Mouse (Mus musculus) kidney, embryonic 14.5 days (tissue): ENCODE measurements at regions not wholly inside any gene's neighbourhood (a gene's known extent, or its start where the extent isn't known, plus 50 kb on each side); places are given as distances from the start of the nearest gene placed in this dataset.

Experiments
- ATAC-seq: fragments of 200-750 bp; cut with Nextera tagmentation; 2 replicates; pipeline ENCODE4 v1.8.0; 2017; ENCODE audit warnings: moderate number of reproducible peaks, mild to moderate bottlenecking, moderate TSS enrichment, moderate library complexity; ENCODE audit not compliant: low FRiP score, low TSS enrichment
- H3K27ac ChIP-seq: fragments of 300-500 bp; sonication (generic); 2 replicates; pipeline ENCODE4 v1.5.1; 2014; ENCODE audit warnings: low read depth, mild to moderate bottlenecking, low read length, moderate library complexity, mixed read lengths
- H3K27me3 ChIP-seq: fragments of 300-500 bp; sonication (generic); 2 replicates; pipeline ENCODE4 v1.6.1; 2014; ENCODE audit warnings: mild to moderate bottlenecking, low read length; ENCODE audit not compliant: control insufficient read depth, insufficient read depth
- H3K36me3 ChIP-seq: fragments of 300-500 bp; sonication (generic); 2 replicates; pipeline ENCODE4 v1.6.1; 2014; ENCODE audit warnings: low read length, mixed read lengths; ENCODE audit not compliant: control insufficient read depth, insufficient read depth
- H3K4me1 ChIP-seq: fragments of 300-500 bp; sonication (generic); 2 replicates; pipeline ENCODE4 v1.6.1; 2014; ENCODE audit warnings: low read length, mixed read lengths; ENCODE audit not compliant: control insufficient read depth, insufficient read depth
- H3K4me2 ChIP-seq: fragments of 300-500 bp; sonication (generic); replicated peaks from 2 replicates; pipeline ENCODE4 v1.6.1; 2014; ENCODE audit warnings: low read depth, mild to moderate bottlenecking, low read length
- H3K4me3 ChIP-seq: fragments of 300-500 bp; sonication (generic); 2 replicates; pipeline ENCODE4 v1.5.1; 2014; ENCODE audit warnings: mild to moderate bottlenecking, low read length
- H3K9ac ChIP-seq: fragments of 300-500 bp; sonication (generic); 2 replicates; pipeline ENCODE4 v1.6.1; 2014; ENCODE audit warnings: low read depth, mild to moderate bottlenecking, low read length, moderate library complexity
- H3K9me3 ChIP-seq: fragments of 300-500 bp; sonication (generic); 2 replicates; pipeline ENCODE4 v1.6.1; 2016; ENCODE audit warnings: low read length; ENCODE audit not compliant: control insufficient read depth
- WGBS: fragments of 180-500 bp; shearing (Covaris S2); extraction: QIAGEN DNeasy Blood & Tissue Kit; methylation state at CpG from one replicate; pipeline ENCODE4 v1.1.7; 2014; 5-methylcytosine and 5-hydroxymethylcytosine counted together

DNA sequence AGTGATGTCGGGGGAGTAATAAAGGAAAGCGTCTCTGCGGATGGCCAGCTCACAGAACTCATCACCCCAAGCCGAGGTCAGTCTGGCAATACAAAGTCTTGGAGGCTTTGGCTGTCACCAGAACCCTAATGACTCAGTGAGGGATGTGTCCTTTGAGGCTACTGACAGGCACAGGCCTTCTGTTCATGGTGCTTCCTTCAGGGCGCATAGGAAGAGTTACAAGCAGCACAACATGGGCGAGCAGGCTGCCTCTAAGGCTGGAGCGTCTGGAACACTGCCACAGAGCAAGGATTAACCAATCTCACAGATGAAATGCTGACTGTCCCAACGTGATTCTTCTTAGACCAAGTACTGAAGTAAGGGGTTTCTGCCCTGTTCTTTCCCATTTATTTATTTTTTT lies 55.4 kb upstream of the Kdm7a start:
- Histone ChIP-seq H3K27ac (no peak overlapping the region), H3K9ac (no peak overlapping the region), H3K4me2 (no peak overlapping the region), H3K4me3 (no peak overlapping the region), H3K9me3 (no peaks in the 10 kb centered on the region), H3K36me3 (no peaks in the 10 kb centered on the region), H3K4me1 (0 out of 2 replicates have a peak, but pooled peaks cover 8% of the 10 kb centered on the region), H3K27me3 (no peaks in the 10 kb centered on the region)
- no peak for ATAC-seq
- WGBS = 42% methylated on average over 8 of the region's 8 CpGs

DNA sequence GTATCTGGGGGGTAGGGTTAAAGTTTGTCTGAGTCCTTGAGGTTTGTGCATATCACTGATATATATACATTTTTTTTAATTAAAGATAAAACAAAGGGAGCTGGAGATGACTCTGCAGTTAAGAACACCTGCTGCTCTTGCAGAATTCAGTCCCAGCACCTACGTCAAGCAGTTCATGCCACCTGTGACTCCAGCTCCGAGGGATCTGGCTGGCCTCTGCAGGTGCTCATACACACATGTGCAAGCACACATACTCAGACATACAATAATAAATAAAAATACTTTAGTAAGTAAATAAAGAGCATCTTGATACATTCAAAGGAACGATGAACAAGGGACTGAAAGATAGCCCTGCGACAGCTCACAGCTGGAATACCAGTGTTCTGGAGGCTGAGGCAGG lies 53.9 kb upstream of the Kdm7a start:
- 93% methylated on average over 4 of the region's 4 CpGs for WGBS
- no peak for ATAC-seq

DNA sequence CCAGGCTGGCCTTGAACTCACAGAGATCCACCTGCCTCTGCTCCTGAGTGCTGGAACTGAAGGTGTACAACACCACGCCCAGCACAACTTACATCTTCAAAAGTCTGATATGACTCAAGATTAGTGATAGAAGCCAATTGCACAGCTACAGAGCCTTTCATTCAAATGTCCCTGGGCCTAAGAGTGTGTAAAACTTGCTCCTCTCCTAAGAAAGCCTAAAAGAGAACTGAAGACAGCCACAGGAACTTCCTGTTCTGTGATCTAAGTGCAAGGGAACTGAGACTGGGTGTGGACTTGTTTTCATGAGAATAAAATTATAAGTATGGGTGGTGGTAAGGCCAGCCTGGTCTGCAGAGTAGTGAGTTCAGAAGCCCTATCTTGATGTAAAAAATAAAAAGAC lies 52.5 kb upstream of the Kdm7a start:
- 83% methylated on average over 1 of the region's 1 CpGs for WGBS
- Histone ChIP-seq H3K27ac (no peak overlapping the region), H3K4me3 (no peak overlapping the region), H3K4me2 (no peak overlapping the region), H3K4me1 (peaks cover 10% of the 10 kb centered on the region; the same call in 1 of the 2 replicates), H3K9me3 (no peaks in the 10 kb centered on the region), H3K27me3 (peaks cover 7% of the 10 kb centered on the region), H3K9ac (no peak overlapping the region), H3K36me3 (no peaks in the 10 kb centered on the region)
- no peak for ATAC-seq

More for the DNA sequence above, 53.9 kb upstream of the Kdm7a start:
- H3K4me3 ChIP-seq = no peak overlapping the region
- no peak overlapping the region for H3K9ac ChIP-seq
- no peaks in the 10 kb centered on the region for H3K9me3 ChIP-seq
- peaks cover 14% of the 10 kb centered on the region; the same call in 1 of the 2 replicates for H3K4me1 ChIP-seq
- no peak overlapping the region for H3K4me2 ChIP-seq
- H3K27ac ChIP-seq = no peak overlapping the region
- H3K27me3 ChIP-seq = peaks cover 7% of the 10 kb centered on the region
- H3K36me3 ChIP-seq = no peaks in the 10 kb centered on the region

DNA sequence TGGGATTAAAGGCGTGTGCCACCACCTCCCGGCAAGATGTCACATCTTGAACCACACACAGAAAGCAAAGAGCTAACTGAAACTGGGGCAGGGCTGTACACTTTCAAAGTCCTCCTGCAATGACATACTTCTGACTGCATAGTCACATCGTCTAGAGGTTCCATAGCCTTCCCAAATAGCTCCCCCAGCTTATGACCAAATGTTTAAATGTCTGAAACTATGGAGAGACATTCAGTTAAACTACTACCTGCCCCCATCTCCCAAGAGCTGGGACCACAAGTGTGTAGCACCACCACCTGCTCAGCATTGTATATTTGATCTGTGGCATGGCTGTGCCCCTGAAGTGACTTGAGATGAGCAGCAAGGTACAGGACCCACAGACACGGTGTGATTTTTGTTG lies 52.1 kb upstream of the Kdm7a start:
- H3K4me3 ChIP-seq = no peak overlapping the region
- no peak overlapping the region for H3K9ac ChIP-seq
- WGBS = 80% methylated on average over 4 of the region's 4 CpGs
- peaks cover 7% of the 10 kb centered on the region for H3K27me3 ChIP-seq
- H3K4me2 ChIP-seq = no peak overlapping the region
- H3K27ac ChIP-seq = no peak overlapping the region
- H3K4me1 ChIP-seq = peaks cover 10% of the 10 kb centered on the region; the same call in 1 of the 2 replicates
- H3K36me3 ChIP-seq = no peaks in the 10 kb centered on the region
- no peaks in the 10 kb centered on the region for H3K9me3 ChIP-seq
- ATAC-seq = no peak

DNA sequence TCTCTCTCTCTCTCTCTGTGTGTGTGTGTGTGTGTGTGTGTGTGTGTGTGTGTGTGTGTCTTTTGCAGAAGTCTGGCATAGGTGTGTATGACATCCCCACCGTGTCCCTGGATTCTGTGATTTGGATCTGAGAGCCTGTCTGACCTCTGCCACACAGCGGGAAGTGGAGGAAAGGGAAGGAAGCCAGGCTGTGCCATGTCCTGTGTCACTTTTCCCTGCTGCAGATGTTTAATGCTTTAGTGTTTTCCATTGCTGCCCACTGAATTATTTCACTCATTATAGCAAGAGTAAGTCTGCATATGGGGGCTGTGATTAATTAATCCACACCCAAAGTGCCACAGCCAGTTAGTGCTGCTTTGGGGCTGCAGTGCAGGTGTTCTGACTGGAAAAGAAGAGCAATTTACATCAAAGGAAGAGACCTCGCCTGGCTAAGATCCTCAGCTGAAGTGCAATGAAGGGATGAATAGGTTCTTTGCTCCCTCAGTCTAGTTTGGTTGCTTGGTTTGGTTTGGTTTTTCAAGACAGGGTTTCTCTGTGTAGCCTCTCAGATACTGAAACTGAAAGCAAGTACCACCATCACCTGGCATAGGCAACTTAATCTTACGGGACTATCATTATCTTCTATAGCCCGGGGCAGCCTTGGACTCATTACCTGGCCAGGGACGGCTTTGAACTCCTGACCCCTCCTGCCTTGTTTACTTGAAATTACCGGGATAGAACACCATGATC lies 51.2 kb upstream of the Kdm7a start:
- H3K9me3 ChIP-seq = no peaks in the 10 kb centered on the region
- H3K27ac ChIP-seq = no peak overlapping the region

DNA sequence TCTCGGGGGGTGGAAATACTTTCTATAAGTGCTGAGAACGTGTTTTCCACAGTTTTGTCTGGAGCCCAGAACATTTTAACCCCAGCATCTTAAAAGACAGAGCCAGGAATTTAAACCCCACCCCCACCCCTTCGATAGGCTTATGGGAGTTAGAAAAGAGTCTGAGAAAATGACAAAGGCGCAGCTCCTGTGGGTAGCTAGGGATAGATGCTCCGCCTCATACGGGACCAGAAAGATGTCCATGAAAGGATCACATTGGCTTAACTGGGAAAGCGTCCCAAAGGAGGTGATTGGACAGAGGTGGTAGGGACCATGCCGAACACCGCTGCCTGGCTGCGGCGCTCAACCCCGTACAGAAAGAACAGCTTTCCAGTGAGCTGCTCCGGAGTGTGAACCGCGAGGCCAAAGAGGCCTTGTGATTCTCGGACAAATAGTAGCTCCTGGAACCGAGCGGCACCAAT lies 50.6 kb upstream of the Kdm7a start:
- Histone ChIP-seq H3K4me3 (peak overlapping the region; percentile 54), H3K9ac (peak overlapping the region; percentile 52; the same call in 1 of the 2 replicates), H3K4me2 (peak overlapping the region; percentile 99), H3K27ac (peak overlapping the region; percentile 3; the same call in 1 of the 2 replicates), H3K36me3 (no peaks in the 10 kb centered on the region), H3K4me1 (peaks cover 10% of the 10 kb centered on the region; the same call in 1 of the 2 replicates), H3K9me3 (no peaks in the 10 kb centered on the region), H3K27me3 (peaks cover 7% of the 10 kb centered on the region)
- WGBS = 1% methylated on average over 18 of the region's 18 CpGs
- peak; percentile 33 for ATAC-seq

More for the DNA sequence above, 51.2 kb upstream of the Kdm7a start:
- peak overlapping the region; percentile 54 for H3K4me3 ChIP-seq
- peak overlapping the region; percentile 28; the same call in 1 of the 2 replicates for H3K9ac ChIP-seq
- WGBS = 43% methylated on average over 7 of the region's 7 CpGs
- H3K4me2 ChIP-seq = peak overlapping the region; percentile 99
- peaks cover 10% of the 10 kb centered on the region; the same call in 1 of the 2 replicates for H3K4me1 ChIP-seq
- peaks cover 7% of the 10 kb centered on the region for H3K27me3 ChIP-seq
- ATAC-seq = no peak
- no peaks in the 10 kb centered on the region for H3K36me3 ChIP-seq

DNA sequence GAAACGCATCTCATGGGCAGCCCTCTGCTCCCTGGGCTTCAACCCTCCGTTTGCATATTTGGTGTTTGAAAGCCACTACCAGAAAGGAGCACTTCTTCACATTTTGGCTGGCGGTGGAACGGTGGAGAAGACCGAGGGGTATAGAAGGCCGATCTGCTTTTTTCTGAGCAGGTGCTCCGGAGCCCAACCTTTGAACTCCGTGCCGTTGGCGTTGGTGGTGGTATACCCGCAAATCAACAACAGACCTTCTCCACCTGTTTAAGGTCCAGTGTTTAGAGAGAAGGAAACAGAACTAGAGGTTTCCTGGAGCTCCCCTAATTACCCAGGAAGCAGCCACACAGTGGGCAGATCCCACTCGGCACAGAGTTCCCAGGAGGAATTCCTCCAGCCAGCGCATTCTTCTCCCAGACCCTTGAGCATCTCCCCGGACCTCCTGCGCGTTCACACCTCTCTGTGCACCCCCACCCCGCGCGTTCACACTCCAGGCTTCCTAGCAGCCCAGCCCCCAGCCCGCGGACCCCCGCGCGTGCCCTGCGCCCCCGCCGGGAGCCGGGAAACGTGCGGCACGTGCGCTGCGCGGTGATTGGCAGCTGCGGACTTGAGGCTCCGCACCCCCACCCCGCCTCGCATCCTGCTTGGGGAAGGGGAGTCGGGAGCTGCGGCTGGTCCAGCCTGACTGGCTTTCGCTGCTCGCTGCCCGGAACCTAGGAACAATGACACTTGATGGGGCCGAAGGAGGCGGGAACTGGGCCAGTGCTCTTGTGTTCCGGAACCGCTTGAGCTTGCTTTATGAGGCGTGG lies 49.9 kb upstream of the Kdm7a start:
- peak; percentile 86 for ATAC-seq
- 2% methylated on average over 48 of the region's 48 CpGs for WGBS

More for the DNA sequence above, 49.9 kb upstream of the Kdm7a start:
- Histone ChIP-seq H3K9ac (peak overlapping the region; percentile 52; the same call in 1 of the 2 replicates), H3K4me2 (peak overlapping the region; percentile 99), H3K36me3 (no peaks in the 10 kb centered on the region), H3K9me3 (no peaks in the 10 kb centered on the region), H3K27ac (no peak overlapping the region), H3K4me1 (peaks cover 10% of the 10 kb centered on the region; the same call in 1 of the 2 replicates), H3K4me3 (peak overlapping the region; percentile 54), H3K27me3 (peaks cover 7% of the 10 kb centered on the region)
